Mouse (Mus musculus) E14TG2a.4 (cell line): Measurements from ENCODE around the gene Nexn.
A peak's percentile ranks its signal among the peaks of the same experiment; 100 is the strongest.
"Not testable (repeated sequence)": the region's sequence is repeated elsewhere in the genome, so short reads cannot be mapped to it uniquely, and the experiment has no call there.

Experiments used
- H3K27me3 ChIP-seq: 2 replicates; pipeline ENCODE4 v1.6.1; 2014; ENCODE audit warnings: low read length, control low read depth; ENCODE audit not compliant: insufficient read depth
- H3K36me3 ChIP-seq: 2 replicates; pipeline ENCODE4 v1.6.1; 2014; ENCODE audit warnings: low read length, control low read depth; ENCODE audit not compliant: insufficient read depth
- H3K4me1 ChIP-seq: replicated peaks from 2 replicates; pipeline ENCODE4 v1.6.1; 2014; ENCODE audit warnings: low read depth, low read length, control low read depth
- H3K4me3 ChIP-seq: replicated peaks from 2 replicates; pipeline ENCODE4 v1.5.1; 2014; ENCODE audit warnings: mild to moderate bottlenecking, low read length
- H3K9me3 ChIP-seq: 2 replicates; pipeline ENCODE4 v1.6.1; 2014; ENCODE audit warnings: low read length, control low read depth
- CTCF ChIP-seq: conservative IDR thresholded peaks from 2 replicates; pipeline ENCODE4 v1.5.1; 2014; ENCODE audit warnings: low read length
- NANOG ChIP-seq: IDR thresholded peaks from 2 replicates; pipeline ENCODE4 v1.6.1; 2014; ENCODE audit warnings: borderline replicate concordance, low read length, mixed read lengths
- POU5F1 ChIP-seq: IDR thresholded peaks from 2 replicates; pipeline ENCODE4 v1.6.1; 2014; ENCODE audit warnings: low read length, borderline replicate concordance

Nexn gene

GRCm38 (mm10) chr3:152266036-152266421 lies at the start of gene Nexn:
Gene Nexn (minus strand): TSS chr3:152266350.
- H3K9me3 ChIP-seq = peaks cover 42% of the 10 kb centered on the region
- H3K27me3 ChIP-seq = peaks cover 45% of the 10 kb centered on the region
- no peaks in the 10 kb centered on the region; the same call in 1 of the 2 replicates for H3K36me3 ChIP-seq
- H3K4me3 ChIP-seq = peak within 1 kb of the TSS; percentile 81
- TF ChIP-seq POU5F1 (no peak), CTCF (no peak), NANOG (no peak)
- peaks cover 41% of the 10 kb centered on the region for H3K4me1 ChIP-seq

GRCm38 (mm10) chr3:152315613-152316012 lies 49.5 kb upstream of the Nexn start:
- Histone ChIP-seq H3K4me1 (no peaks in the 10 kb centered on the region), H3K9me3 (peaks cover 15% of the 10 kb centered on the region), H3K4me3 (no peak overlapping the region), H3K36me3 (peaks cover 55% of the 10 kb centered on the region), H3K27me3 (no peaks in the 10 kb centered on the region)
- no peak for TF ChIP-seq NANOG
- peak; percentile 79 for TF ChIP-seq CTCF

GRCm38 (mm10) chr3:152314666-152315065 lies 48.5 kb upstream of the Nexn start:
- H3K27me3 ChIP-seq, H3K4me1 ChIP-seq, H3K4me3 ChIP-seq: not testable (repeated sequence)
- Histone ChIP-seq H3K9me3 (peaks cover 15% of the 10 kb centered on the region), H3K36me3 (peaks cover 57% of the 10 kb centered on the region)

GRCm38 (mm10) chr3:152309250-152309645 lies 43.1 kb upstream of the Nexn start:
- Histone ChIP-seq H3K9me3 (no peaks in the 10 kb centered on the region), H3K4me1 (0 out of 2 replicates have a peak, but pooled peaks cover 3% of the 10 kb centered on the region), H3K4me3 (no peak overlapping the region), H3K36me3 (peaks cover 81% of the 10 kb centered on the region), H3K27me3 (no peaks in the 10 kb centered on the region)
- TF ChIP-seq NANOG = no peak
- TF ChIP-seq CTCF = no peak
- TF ChIP-seq POU5F1 = no peak

- Histone ChIP-seq H3K4me3 (no peak overlapping the region), H3K36me3 (peaks cover 82% of the 10 kb centered on the region), H3K4me1 (0 out of 2 replicates have a peak, but pooled peaks cover 3% of the 10 kb centered on the region), H3K9me3 (no peaks in the 10 kb centered on the region), H3K27me3 (no peaks in the 10 kb centered on the region)
- no peak for TF ChIP-seq CTCF
- TF ChIP-seq POU5F1 = no peak
- no peak for TF ChIP-seq NANOG
Observed at GRCm38 (mm10) chr3:152308485-152309249, 42.5 kb upstream of the Nexn start.

GRCm38 (mm10) chr3:152305971-152306370 lies 39.8 kb upstream of the Nexn start:
- Histone ChIP-seq H3K9me3 (no peaks in the 10 kb centered on the region), H3K36me3 (peaks cover 79% of the 10 kb centered on the region), H3K4me1 (0 out of 2 replicates have a peak, but pooled peaks cover 3% of the 10 kb centered on the region), H3K4me3 (no peak overlapping the region), H3K27me3 (no peaks in the 10 kb centered on the region)
- TF ChIP-seq NANOG = no peak
- no peak for TF ChIP-seq CTCF
- TF ChIP-seq POU5F1 = no peak

- Histone ChIP-seq H3K27me3 (no peaks in the 10 kb centered on the region), H3K36me3 (peaks cover 81% of the 10 kb centered on the region), H3K4me3 (no peak overlapping the region), H3K9me3 (no peaks in the 10 kb centered on the region), H3K4me1 (0 out of 2 replicates have a peak, but pooled peaks cover 3% of the 10 kb centered on the region)
- no peak for TF ChIP-seq CTCF
- TF ChIP-seq NANOG = no peak
- no peak for TF ChIP-seq POU5F1
Observed at GRCm38 (mm10) chr3:152305080-152305479, 38.9 kb upstream of the Nexn start.

- Histone ChIP-seq H3K36me3 (peaks cover 78% of the 10 kb centered on the region), H3K27me3 (no peaks in the 10 kb centered on the region), H3K4me3 (no peak overlapping the region), H3K4me1 (0 out of 2 replicates have a peak, but pooled peaks cover 2% of the 10 kb centered on the region), H3K9me3 (no peaks in the 10 kb centered on the region)
- TF ChIP-seq POU5F1 (no peak), NANOG (no peak), CTCF (no peak)
Observed at GRCm38 (mm10) chr3:152304093-152304815, 38.1 kb upstream of the Nexn start.
